Mouse (Mus musculus) limb, embryonic 12.5 days (tissue): ENCODE results near the gene Park7. TPM values are rescaled to one million over a fixed set of nuclear protein-coding genes. Genes with fewer than 3 reads are reported as not detected.

Experiments used
- ATAC-seq: fragments of 200-750 bp; cut with Nextera tagmentation; 2 replicates; pipeline ENCODE4 v1.8.0; 2017; ENCODE audit warnings: low read depth, moderate TSS enrichment; ENCODE audit not compliant: insufficient number of reproducible peaks, insufficient read depth, low FRiP score, low TSS enrichment
- H3K27ac ChIP-seq: fragments of 300-500 bp; sonication (generic); 2 replicates; pipeline ENCODE4 v1.5.1; 2016; ENCODE audit warnings: mild to moderate bottlenecking, moderate library complexity
- H3K27me3 ChIP-seq: fragments of 300-500 bp; sonication (generic); 2 replicates; pipeline ENCODE4 v1.6.1; 2016; ENCODE audit warnings: mild to moderate bottlenecking, moderate library complexity
- H3K36me3 ChIP-seq: fragments of 300-500 bp; sonication (generic); 2 replicates; pipeline ENCODE4 v1.6.1; 2016; ENCODE audit warnings: mild to moderate bottlenecking, moderate library complexity
- H3K4me1 ChIP-seq: fragments of 300-500 bp; sonication (generic); replicated peaks from 2 replicates; pipeline ENCODE4 v1.6.1; 2016
- H3K4me2 ChIP-seq: fragments of 300-500 bp; sonication (generic); 2 replicates; pipeline ENCODE4 v1.6.1; 2016; ENCODE audit warnings: mild to moderate bottlenecking, moderate library complexity
- H3K4me3 ChIP-seq: fragments of 300-500 bp; sonication (generic); replicated peaks from 2 replicates; pipeline ENCODE4 v1.5.1; 2016; ENCODE audit warnings: mild to moderate bottlenecking
- H3K9ac ChIP-seq: fragments of 300-500 bp; sonication (generic); replicated peaks from 2 replicates; pipeline ENCODE4 v1.6.1; 2016; ENCODE audit warnings: mild to moderate bottlenecking, moderate library complexity
- H3K9me3 ChIP-seq: fragments of 300-500 bp; sonication (generic); 2 replicates; pipeline ENCODE4 v1.6.1; 2016; ENCODE audit warnings: mild to moderate bottlenecking, moderate library complexity
- WGBS: fragments of 180-500 bp; shearing (Covaris S2); methylation state at CpG from one replicate; pipeline ENCODE4 v1.1.7; 2016; 5-methylcytosine and 5-hydroxymethylcytosine counted together
- polyA plus RNA-seq: library from polyadenylated mRNA; unstranded; fragments of >200 nt; fragmentation: Nextera tagmentation; extraction: Ambion mirVana; gene quantifications from 2 replicates; pipeline ENCODE4 v1.2.1, GENCODE M21; 2016

The Park7 gene
- polyA plus RNA-seq, 1 experiment from 2014 or later, result 447 TPM

DNA sequence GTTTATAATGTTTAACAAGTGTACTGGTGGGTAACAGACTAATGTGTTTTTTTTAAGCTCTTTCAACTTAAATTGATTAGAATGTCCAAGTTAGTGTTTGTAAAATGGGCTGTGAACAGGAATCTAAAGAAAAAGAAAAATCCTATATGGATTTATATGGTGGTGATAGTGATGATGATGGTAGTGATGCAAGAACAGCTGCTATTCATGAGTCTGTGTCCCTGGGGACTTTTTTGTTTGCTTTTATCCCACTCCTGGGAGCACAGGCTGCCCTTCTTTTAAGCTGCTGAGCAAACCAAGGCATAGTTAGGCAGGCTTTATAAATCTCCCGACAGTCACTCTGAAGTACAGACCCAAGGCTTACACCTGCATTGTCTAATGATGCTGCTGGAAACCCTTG lies 19.3 kb upstream of the Park7 start:
- H3K9ac ChIP-seq, result no peak overlapping the region
- H3K4me3 ChIP-seq, result no peak overlapping the region
- H3K27me3 ChIP-seq, result peaks cover 4% of the 10 kb centered on the region; the same call in 1 of the 2 replicates
- ATAC-seq, result no peak
- H3K4me1 ChIP-seq, result no peaks in the 10 kb centered on the region
- no peaks in the 10 kb centered on the region for H3K36me3 ChIP-seq
- H3K27ac ChIP-seq, result no peak overlapping the region
- no peak overlapping the region for H3K4me2 ChIP-seq
- H3K9me3 ChIP-seq, result no peaks in the 10 kb centered on the region
- 73% methylated on average over 1 of the region's 1 CpGs for WGBS

- H3K4me1 ChIP-seq, result no peaks in the 10 kb centered on the region
- no peak overlapping the region for H3K9ac ChIP-seq
- no peak for ATAC-seq
- H3K36me3 ChIP-seq, result no peaks in the 10 kb centered on the region
- WGBS, result 63% methylated on average over 10 of the region's 10 CpGs
- H3K27me3 ChIP-seq, result peaks cover 4% of the 10 kb centered on the region; the same call in 1 of the 2 replicates
- no peak overlapping the region for H3K4me2 ChIP-seq
- no peak overlapping the region for H3K27ac ChIP-seq
- H3K9me3 ChIP-seq, result no peaks in the 10 kb centered on the region
- no peak overlapping the region for H3K4me3 ChIP-seq
Measured at GRCm38 (mm10) chr4:150927789-150928188, 13.6 kb upstream of the Park7 start.

GRCm38 (mm10) chr4:150926924-150927705 lies 12.9 kb upstream of the Park7 start:
- Histone ChIP-seq H3K9ac (no peak overlapping the region), H3K4me1 (no peaks in the 10 kb centered on the region), H3K9me3 (no peaks in the 10 kb centered on the region), H3K27me3 (peaks cover 4% of the 10 kb centered on the region; the same call in 1 of the 2 replicates), H3K36me3 (no peaks in the 10 kb centered on the region), H3K27ac (no peak overlapping the region), H3K4me2 (no peak overlapping the region), H3K4me3 (no peak overlapping the region)
- WGBS, result 47% methylated on average over 14 of the region's 14 CpGs
- ATAC-seq, result no peak

GRCm38 (mm10) chr4:150925923-150926322 lies 11.7 kb upstream of the Park7 start:
- no peak for ATAC-seq
- H3K4me2 ChIP-seq, result no peak overlapping the region
- no peaks in the 10 kb centered on the region for H3K36me3 ChIP-seq
- H3K27me3 ChIP-seq, result peaks cover 4% of the 10 kb centered on the region; the same call in 1 of the 2 replicates
- no peak overlapping the region for H3K9ac ChIP-seq
- H3K27ac ChIP-seq, result no peak overlapping the region
- no peaks in the 10 kb centered on the region for H3K9me3 ChIP-seq
- H3K4me3 ChIP-seq, result no peak overlapping the region
- 47% methylated on average over 5 of the region's 5 CpGs for WGBS
- peaks cover 3% of the 10 kb centered on the region; the same call in 1 of the 2 replicates for H3K4me1 ChIP-seq

DNA sequence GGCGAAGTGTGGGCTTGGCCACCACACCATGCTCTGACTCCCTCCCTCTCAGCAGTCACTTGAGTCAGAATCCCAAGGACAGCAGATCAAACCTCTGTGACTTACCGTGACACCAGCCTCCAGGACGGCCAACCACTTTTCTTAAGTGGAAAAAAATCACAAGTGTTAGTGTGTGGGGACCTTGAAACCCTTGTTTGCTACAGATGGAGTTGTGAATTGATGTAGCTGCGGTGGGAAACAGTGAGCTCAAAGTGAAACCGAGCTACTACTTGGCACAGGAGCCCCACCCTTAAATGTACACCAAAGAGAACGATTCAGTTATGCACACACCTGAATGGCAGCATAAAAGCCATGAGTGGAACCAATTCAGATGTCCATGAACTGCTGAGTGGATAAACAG lies 10.7 kb upstream of the Park7 start:
- Histone ChIP-seq H3K4me2 (no peak overlapping the region), H3K27ac (no peak overlapping the region), H3K9ac (no peak overlapping the region), H3K9me3 (no peaks in the 10 kb centered on the region), H3K36me3 (no peaks in the 10 kb centered on the region), H3K4me1 (peaks cover 3% of the 10 kb centered on the region; the same call in 1 of the 2 replicates), H3K27me3 (peaks cover 4% of the 10 kb centered on the region; the same call in 1 of the 2 replicates), H3K4me3 (no peak overlapping the region)
- ATAC-seq, result no peak
- WGBS, result 88% methylated on average over 6 of the region's 6 CpGs

GRCm38 (mm10) chr4:150924308-150924707 lies 10.1 kb upstream of the Park7 start:
- Histone ChIP-seq H3K9me3 (no peaks in the 10 kb centered on the region), H3K36me3 (no peaks in the 10 kb centered on the region), H3K9ac (no peak overlapping the region), H3K4me3 (no peak overlapping the region), H3K27me3 (no peaks in the 10 kb centered on the region), H3K27ac (no peak overlapping the region), H3K4me1 (peaks cover 3% of the 10 kb centered on the region; the same call in 1 of the 2 replicates), H3K4me2 (no peak overlapping the region)
- ATAC-seq, result no peak
- 82% methylated on average over 13 of the region's 13 CpGs for WGBS

DNA sequence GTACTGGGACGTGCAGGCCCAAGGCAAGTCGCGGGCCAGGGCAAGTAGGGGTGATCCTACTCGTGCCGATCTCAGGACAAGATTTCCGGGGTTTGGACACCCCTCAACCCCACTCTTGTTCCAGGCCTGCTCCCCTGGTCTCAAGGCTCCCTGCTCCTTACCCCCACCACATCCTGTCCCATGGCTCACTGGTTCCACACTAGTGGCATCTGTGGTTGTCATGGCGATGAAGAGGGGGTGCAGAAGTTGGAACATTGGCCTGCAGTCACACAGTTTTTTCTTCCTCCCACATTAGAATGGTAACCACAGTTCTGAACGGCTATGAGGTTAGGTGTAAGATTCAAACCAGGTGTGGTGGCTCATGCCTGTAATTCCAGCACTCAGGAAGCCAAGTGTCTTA lies 7.0 kb upstream of the Park7 start:
- Histone ChIP-seq H3K9me3 (no peaks in the 10 kb centered on the region), H3K27me3 (no peaks in the 10 kb centered on the region), H3K4me2 (no peak overlapping the region), H3K36me3 (no peaks in the 10 kb centered on the region), H3K9ac (no peak overlapping the region), H3K4me1 (peaks cover 3% of the 10 kb centered on the region; the same call in 1 of the 2 replicates), H3K4me3 (no peak overlapping the region), H3K27ac (no peak overlapping the region)
- no peak for ATAC-seq
- WGBS, result 84% methylated on average over 8 of the region's 8 CpGs

DNA sequence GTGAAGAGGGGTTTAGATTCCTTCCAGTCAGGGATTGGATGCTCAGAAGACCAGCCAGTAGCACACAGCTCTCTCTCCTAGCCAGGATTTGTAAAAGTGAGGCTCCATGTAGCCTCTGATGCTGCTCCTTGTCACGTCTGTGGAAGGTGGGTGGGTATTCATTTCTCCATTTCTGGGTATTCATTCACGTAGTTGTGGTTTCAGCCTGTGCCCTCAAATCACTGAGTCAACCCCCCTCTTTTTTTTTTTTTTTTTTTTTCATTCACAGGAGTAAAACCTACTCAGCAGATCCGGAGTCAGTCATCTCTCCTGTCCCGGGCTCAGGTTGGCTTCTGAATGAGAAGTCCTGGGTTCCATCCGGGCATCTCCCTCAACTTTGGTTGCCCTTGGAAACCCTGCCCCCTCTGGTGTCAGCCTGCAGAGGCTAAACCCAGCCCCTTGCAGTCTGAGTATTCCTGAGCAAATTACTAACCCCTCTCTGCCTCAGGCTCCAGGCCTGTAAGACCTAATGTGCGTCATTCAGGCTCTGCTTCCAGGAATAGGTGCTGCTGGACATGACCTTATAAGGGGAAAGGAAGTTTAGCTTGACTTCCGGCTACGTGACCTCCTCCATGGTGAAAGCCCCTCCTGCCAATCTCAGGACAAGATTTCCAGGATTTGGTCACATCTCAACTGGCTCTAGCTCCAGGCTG lies 3.2 kb upstream of the Park7 start:
- peaks cover 21% of the 10 kb centered on the region for H3K4me1 ChIP-seq

GRCm38 (mm10) chr4:150915181-150915906 lies 1.1 kb upstream of the Park7 start:
- 63% methylated on average over 10 of the region's 10 CpGs for WGBS
- H3K36me3 ChIP-seq, result no peaks in the 10 kb centered on the region
- no peaks in the 10 kb centered on the region for H3K9me3 ChIP-seq
- H3K4me1 ChIP-seq, result peaks cover 18% of the 10 kb centered on the region
- peak overlapping the region; percentile 69 for H3K4me2 ChIP-seq
- peak overlapping the region; percentile 78 for H3K9ac ChIP-seq
- no peak for ATAC-seq
- peak overlapping the region; percentile 66 for H3K4me3 ChIP-seq
- H3K27me3 ChIP-seq, result no peaks in the 10 kb centered on the region
- H3K27ac ChIP-seq, result peak overlapping the region; percentile 60; the same call in 1 of the 2 replicates

More for the DNA sequence above, 3.2 kb upstream of the Park7 start:
- Histone ChIP-seq H3K4me3 (no peak overlapping the region), H3K36me3 (no peaks in the 10 kb centered on the region), H3K9me3 (no peaks in the 10 kb centered on the region), H3K9ac (no peak overlapping the region), H3K4me2 (no peak overlapping the region), H3K27me3 (no peaks in the 10 kb centered on the region), H3K27ac (no peak overlapping the region)
- 78% methylated on average over 8 of the region's 8 CpGs for WGBS
- no peak for ATAC-seq

DNA sequence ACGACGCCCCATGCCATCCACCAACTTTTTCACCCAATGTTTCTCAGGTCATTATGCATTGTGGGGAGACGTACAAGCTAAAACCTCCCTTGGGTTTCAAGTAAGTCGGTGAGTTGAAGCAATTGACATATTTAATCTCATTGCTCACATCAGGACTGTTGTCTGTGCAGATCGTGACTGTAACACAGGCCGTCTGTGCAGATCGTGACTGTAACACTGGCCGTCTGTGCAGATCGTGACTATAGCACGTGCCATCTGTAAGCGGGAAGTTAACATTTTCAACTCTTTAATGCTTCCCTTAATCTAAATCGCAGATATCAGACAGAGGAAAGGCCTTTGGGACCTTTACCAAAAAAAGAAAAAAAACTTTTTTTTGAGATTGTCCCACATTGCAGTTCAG lies 494 bp downstream of the Park7 start:
- Histone ChIP-seq H3K27me3 (no peaks in the 10 kb centered on the region), H3K36me3 (no peaks in the 10 kb centered on the region), H3K4me2 (peak overlapping the region; percentile 69), H3K4me3 (peak overlapping the region; percentile 66), H3K9me3 (no peaks in the 10 kb centered on the region), H3K4me1 (peaks cover 22% of the 10 kb centered on the region), H3K27ac (peak overlapping the region; percentile 90), H3K9ac (peak overlapping the region; percentile 73)
- WGBS, result 21% methylated on average over 12 of the region's 12 CpGs
- ATAC-seq, result no peak
